Mouse (Mus musculus): ENCODE results near the gene Sgms1. TPM values are rescaled to one million over a fixed set of nuclear protein-coding genes. Genes with fewer than 3 reads are reported as not detected.

Sgms1 gene
- total and polyA plus RNA-seq, 3 experiments, result 27.0 to 62.1 (median 60.5) TPM

DNA sequence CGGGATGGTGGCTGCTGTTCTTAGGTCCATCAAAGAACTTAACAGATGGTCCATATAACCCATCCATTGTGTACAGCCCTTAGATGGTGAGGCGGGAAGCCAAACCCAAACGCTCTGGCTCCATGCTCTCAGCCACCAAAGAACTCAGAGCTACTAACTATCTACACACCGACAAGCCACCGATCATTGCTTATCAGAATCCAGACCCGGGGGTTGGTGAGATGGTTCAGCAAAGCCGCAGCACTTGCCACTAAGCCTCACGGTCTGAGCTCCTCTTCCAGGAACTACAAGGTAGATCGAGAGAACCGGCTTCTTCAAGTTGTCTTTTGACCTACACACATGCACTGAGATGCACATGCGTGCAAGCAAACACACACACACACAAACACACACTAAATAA is 8.8 kb downstream of the Sgms1 start:
- intact Hi-C loops (cut with DNase I), result no loop called here
- Histone ChIP-seq H3K9ac (ENCODE audit: low read depth, low read length) (no peak overlapping the region), H3K4me1 (ENCODE audit: control insufficient read depth, insufficient read depth, low read length) (peaks cover 25% of the 10 kb centered on the region), H3K79me2 (replicated peaks; ENCODE audit: control insufficient read depth, insufficient read depth, low read length) (peaks cover 8% of the 10 kb centered on the region), H3K27me3 (ENCODE audit: control insufficient read depth, insufficient read depth, low read length) (no peaks in the 10 kb centered on the region), H3K4me3 (no peak overlapping the region), H3K36me3 (ENCODE audit: control insufficient read depth, insufficient read depth, low read length) (no peaks in the 10 kb centered on the region; the same call in none of the 2 replicates), H3K27ac (no peak overlapping the region)
- TF ChIP-seq POLR2A (IDR thresholded peaks at IDR 0.05; ENCODE audit: insufficient read depth, low read depth, low read length), result no peak
- 83% methylated on average over 11 of the region's 11 CpGs for WGBS
- no peak for DNase-seq

DNA sequence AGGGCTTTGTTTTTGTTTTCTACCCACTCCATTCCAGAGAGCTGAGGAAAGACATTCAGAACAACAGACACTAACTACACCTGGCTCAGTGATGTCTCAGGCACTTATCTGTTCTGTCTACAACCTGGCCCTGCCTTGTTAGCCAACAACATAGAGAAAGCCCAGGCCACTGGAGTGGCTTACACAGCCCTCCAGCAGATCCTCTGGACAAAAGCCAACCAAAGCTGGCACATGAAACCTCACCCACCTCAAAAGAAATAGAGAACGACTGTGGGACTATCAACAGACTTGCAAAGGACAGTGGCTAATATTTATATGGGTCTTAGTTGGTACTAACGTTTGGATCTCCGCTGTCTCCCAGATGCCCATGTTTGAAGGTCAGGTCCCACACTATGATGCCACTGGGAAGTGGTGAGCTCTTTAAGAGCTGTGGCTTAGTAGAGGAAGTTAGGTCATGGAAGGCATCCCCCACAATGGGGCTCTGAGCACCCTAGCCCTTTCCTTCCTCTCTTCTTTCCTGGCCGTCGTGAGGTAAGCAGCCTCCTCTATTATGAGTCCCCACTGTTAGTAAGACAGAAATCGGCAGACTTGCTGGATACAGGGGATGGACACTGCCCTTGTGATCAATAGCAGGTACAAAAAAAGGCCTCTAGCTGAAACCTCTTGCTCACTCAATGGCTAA is 10.1 kb downstream of the Sgms1 start:
- intact Hi-C loops (cut with DNase I), result no loop called here
- Histone ChIP-seq H3K36me3 (ENCODE audit: control insufficient read depth, insufficient read depth, low read length) (peaks cover 1% of the 10 kb centered on the region), H3K79me2 (replicated peaks; ENCODE audit: control insufficient read depth, insufficient read depth, low read length) (peaks cover 7% of the 10 kb centered on the region; the same call in 1 of the 2 replicates), H3K4me1 (ENCODE audit: control insufficient read depth, insufficient read depth, low read length) (peaks cover 31% of the 10 kb centered on the region), H3K27ac (peak overlapping the region; percentile 20), H3K9ac (ENCODE audit: low read depth, low read length) (no peak overlapping the region), H3K4me3 (no peak overlapping the region), H3K27me3 (ENCODE audit: control insufficient read depth, insufficient read depth, low read length) (no peaks in the 10 kb centered on the region)
- TF ChIP-seq POLR2A (IDR thresholded peaks at IDR 0.05; ENCODE audit: insufficient read depth, low read depth, low read length) (no peak), CTCF (IDR thresholded peaks at IDR 0.05) (no peak), EP300 (IDR thresholded peaks at IDR 0.05; ENCODE audit: insufficient read depth, low read depth, low read length) (no peak)
- 46% methylated on average over 6 of the region's 6 CpGs for WGBS
- DNase-seq, result peak in 1 of 2 experiments; percentile 31

DNA sequence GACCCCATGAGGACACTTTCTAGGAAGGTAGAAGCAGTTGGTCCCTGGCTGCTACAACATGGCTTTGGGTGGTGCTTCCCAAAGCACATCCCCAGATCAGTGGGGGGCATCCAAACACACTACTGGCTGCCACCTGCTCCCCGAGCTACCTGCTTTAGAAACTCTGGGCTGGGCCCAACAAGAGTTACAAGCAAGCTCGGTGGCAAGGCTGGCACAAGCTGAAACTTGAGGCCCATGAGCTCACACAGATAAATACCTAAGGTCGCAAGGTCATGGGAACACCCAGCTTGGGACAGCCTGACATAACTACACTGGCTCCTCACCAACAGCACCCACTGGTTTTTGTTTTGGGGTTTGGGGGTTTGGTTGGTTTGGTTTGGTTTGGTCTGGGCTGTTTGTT is 10.9 kb downstream of the Sgms1 start:
- TF ChIP-seq POLR2A (IDR thresholded peaks at IDR 0.05; ENCODE audit: insufficient read depth, low read depth, low read length) (no peak), CTCF (IDR thresholded peaks at IDR 0.05) (no peak), EP300 (IDR thresholded peaks at IDR 0.05; ENCODE audit: insufficient read depth, low read depth, low read length) (no peak)
- intact Hi-C loops (cut with DNase I), result no loop called here
- peaks cover 3% of the 10 kb centered on the region for H3K36me3 ChIP-seq (ENCODE audit: control insufficient read depth, insufficient read depth, low read length)
- DNase-seq, result no peak
- no peak overlapping the region; the same call in 1 of the 2 replicates for H3K27ac ChIP-seq
- no peak overlapping the region for H3K4me3 ChIP-seq
- 63% methylated on average over 3 of the region's 3 CpGs for WGBS
- peaks cover 33% of the 10 kb centered on the region for H3K4me1 ChIP-seq (ENCODE audit: control insufficient read depth, insufficient read depth, low read length)
- peaks cover 7% of the 10 kb centered on the region; the same call in 1 of the 2 replicates for H3K79me2 ChIP-seq (replicated peaks; ENCODE audit: control insufficient read depth, insufficient read depth, low read length)
- no peak overlapping the region for H3K9ac ChIP-seq (ENCODE audit: low read depth, low read length)
- no peaks in the 10 kb centered on the region for H3K27me3 ChIP-seq (ENCODE audit: control insufficient read depth, insufficient read depth, low read length)

- DNase-seq, result peak; percentile 24 to 47
- Histone ChIP-seq H3K79me2 (replicated peaks; ENCODE audit: control insufficient read depth, insufficient read depth, low read length) (peaks cover 7% of the 10 kb centered on the region; the same call in 1 of the 2 replicates), H3K27me3 (ENCODE audit: control insufficient read depth, insufficient read depth, low read length) (no peaks in the 10 kb centered on the region), H3K4me3 (no peak overlapping the region), H3K27ac (peak overlapping the region; percentile 41; the same call in 1 of the 2 replicates), H3K4me1 (ENCODE audit: control insufficient read depth, insufficient read depth, low read length) (peaks cover 37% of the 10 kb centered on the region), H3K9ac (ENCODE audit: low read depth, low read length) (no peak overlapping the region), H3K36me3 (ENCODE audit: control insufficient read depth, insufficient read depth, low read length) (peaks cover 9% of the 10 kb centered on the region)
- WGBS, result 32% methylated on average over 7 of the region's 7 CpGs
- TF ChIP-seq POLR2A (IDR thresholded peaks at IDR 0.05; ENCODE audit: insufficient read depth, low read depth, low read length), result no peak
- intact Hi-C loops (cut with DNase I), result no loop called here
These were observed 11.7 kb downstream of the Sgms1 start for GRCm38 (mm10) chr19:32377701-32378325.

DNA sequence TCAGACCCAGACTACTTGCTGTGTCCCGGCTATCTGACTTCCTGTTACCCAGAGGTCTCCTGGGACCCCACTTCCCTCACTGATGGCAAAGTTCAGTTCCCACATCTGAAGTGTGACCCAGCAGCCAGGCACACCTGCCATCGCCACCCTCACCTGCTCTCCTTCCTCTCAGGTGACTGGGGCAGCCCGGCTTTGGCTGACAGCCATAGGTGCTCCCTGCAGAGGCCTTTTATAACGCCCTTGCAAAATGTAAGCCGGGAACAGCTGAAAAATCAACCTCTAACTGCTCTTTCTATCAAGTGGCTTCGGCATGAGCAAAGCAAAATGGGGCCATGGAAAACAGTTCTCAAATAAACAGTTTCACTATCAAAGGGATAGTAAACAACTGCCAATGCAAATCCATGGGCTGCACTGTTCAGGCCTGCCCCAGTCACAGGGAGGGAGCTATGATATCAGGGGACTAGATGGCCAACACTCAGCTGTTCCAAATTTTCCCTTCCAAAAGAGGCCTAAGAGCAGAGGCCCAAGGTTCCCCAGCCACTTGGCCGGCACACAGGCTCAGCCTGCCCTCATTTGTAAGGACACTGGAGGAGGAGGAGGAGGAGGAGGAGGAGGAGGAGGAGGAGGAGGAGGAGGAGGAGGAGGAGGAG is 12.5 kb downstream of the Sgms1 start:
- Histone ChIP-seq H3K4me1 (ENCODE audit: control insufficient read depth, insufficient read depth, low read length) (peaks cover 44% of the 10 kb centered on the region), H3K27ac (peak overlapping the region; percentile 79), H3K79me2 (replicated peaks; ENCODE audit: control insufficient read depth, insufficient read depth, low read length) (peaks cover 7% of the 10 kb centered on the region; the same call in 1 of the 2 replicates), H3K36me3 (ENCODE audit: control insufficient read depth, insufficient read depth, low read length) (peaks cover 10% of the 10 kb centered on the region), H3K9ac (ENCODE audit: low read depth, low read length) (peak overlapping the region; percentile 34), H3K27me3 (ENCODE audit: control insufficient read depth, insufficient read depth, low read length) (no peaks in the 10 kb centered on the region), H3K4me3 (0 out of 2 replicates have a peak overlapping the region, but pooled peaks have one; percentile 7)
- WGBS, result 14% methylated on average over 7 of the region's 7 CpGs
- intact Hi-C loops (cut with DNase I), result no loop called here
- TF ChIP-seq CTCF (IDR thresholded peaks at IDR 0.05) (no peak), POLR2A (IDR thresholded peaks at IDR 0.05; ENCODE audit: insufficient read depth, low read depth, low read length) (no peak), EP300 (IDR thresholded peaks at IDR 0.05; ENCODE audit: insufficient read depth, low read depth, low read length) (no peak; the same call in 1 of the 2 replicates)
- peak; percentile 61 to 84 for DNase-seq

- Histone ChIP-seq H3K27ac (peak overlapping the region; percentile 47), H3K4me1 (ENCODE audit: control insufficient read depth, insufficient read depth, low read length) (peaks cover 45% of the 10 kb centered on the region), H3K36me3 (ENCODE audit: control insufficient read depth, insufficient read depth, low read length) (peaks cover 10% of the 10 kb centered on the region), H3K9ac (ENCODE audit: low read depth, low read length) (no peak overlapping the region), H3K27me3 (ENCODE audit: control insufficient read depth, insufficient read depth, low read length) (no peaks in the 10 kb centered on the region), H3K4me3 (no peak overlapping the region), H3K79me2 (replicated peaks; ENCODE audit: control insufficient read depth, insufficient read depth, low read length) (peaks cover 5% of the 10 kb centered on the region; the same call in 1 of the 2 replicates)
- intact Hi-C loops (cut with DNase I), result no loop called here
- TF ChIP-seq EP300 (IDR thresholded peaks at IDR 0.05; ENCODE audit: insufficient read depth, low read depth, low read length), result no peak
- no peak for TF ChIP-seq CTCF (IDR thresholded peaks at IDR 0.05)
- no peak for TF ChIP-seq POLR2A (IDR thresholded peaks at IDR 0.05; ENCODE audit: insufficient read depth, low read depth, low read length)
- WGBS, result 71% methylated on average over 4 of the region's 4 CpGs
- no peak for DNase-seq
These were observed 13.5 kb downstream of the Sgms1 start for GRCm38 (mm10) chr19:32376054-32376453.

All from heart, adult 2 months (tissue).